Mouse (Mus musculus) forebrain, postnatal 0 days (tissue): ENCODE measurements around the gene Tfap2a. TPM values are rescaled to one million over a fixed set of nuclear protein-coding genes. Genes with fewer than 3 reads are reported as not detected.
A peak's percentile ranks its signal among the peaks of the same experiment; 100 is the strongest.

Experiments
- ATAC-seq: fragments of 200-750 bp; cut with Nextera tagmentation; 2 replicates; pipeline ENCODE4 v1.8.0; 2017; ENCODE audit warnings: mild to moderate bottlenecking, moderate library complexity
- DNase-seq: peaks from one replicate; pipeline ENCODE4 v3.0.0-alpha.2; 2015
- H3K27ac ChIP-seq: fragments of 300-500 bp; sonication (generic); 2 replicates; pipeline ENCODE4 v1.5.1; 2014; ENCODE audit warnings: low read depth, mild to moderate bottlenecking, antibody characterized with exemption, low read length, moderate library complexity, mixed read lengths
- H3K27me3 ChIP-seq: fragments of 300-500 bp; sonication (generic); 2 replicates; pipeline ENCODE4 v1.6.1; 2014; ENCODE audit warnings: mild to moderate bottlenecking, low read length, mixed read lengths; ENCODE audit not compliant: insufficient read depth
- H3K36me3 ChIP-seq: fragments of 300-500 bp; sonication (generic); 2 replicates; pipeline ENCODE4 v1.6.1; 2014; ENCODE audit warnings: mild to moderate bottlenecking, moderate library complexity; ENCODE audit not compliant: insufficient read depth
- H3K4me1 ChIP-seq: fragments of 300-500 bp; sonication (generic); 2 replicates; pipeline ENCODE4 v1.6.1; 2014; ENCODE audit warnings: antibody characterized with exemption; ENCODE audit not compliant: insufficient read depth
- H3K4me2 ChIP-seq: fragments of 300-500 bp; sonication (generic); 2 replicates; pipeline ENCODE4 v1.6.1; 2014; ENCODE audit warnings: low read depth, mild to moderate bottlenecking, moderate library complexity
- H3K4me3 ChIP-seq: fragments of 300-500 bp; sonication (generic); 2 replicates; pipeline ENCODE4 v1.5.1; 2014; ENCODE audit warnings: low read depth, low read length, mixed read lengths
- H3K9ac ChIP-seq: fragments of 300-500 bp; sonication (generic); 2 replicates; pipeline ENCODE4 v1.6.1; 2014; ENCODE audit warnings: mild to moderate bottlenecking
- H3K9me3 ChIP-seq: fragments of 300-500 bp; sonication (generic); 2 replicates; pipeline ENCODE4 v1.6.1; 2016; ENCODE audit warnings: low read length
- CTCF ChIP-seq: sonication (generic); IDR thresholded peaks from 2 replicates; pipeline ENCODE4 v1.5.1; 2016; ENCODE audit warnings: antibody characterized with exemption, control low read depth, low read depth
- WGBS: fragments of 180-500 bp; shearing (Covaris S2); extraction: QIAGEN DNeasy Blood & Tissue Kit; methylation state at CpG from one replicate; pipeline ENCODE4 v1.1.7; 2014; 5-methylcytosine and 5-hydroxymethylcytosine counted together
- polyA plus RNA-seq: library from polyadenylated mRNA; unstranded; fragments of >200 nt; fragmentation: Nextera tagmentation; extraction: Ambion mirVana; gene quantifications from 2 replicates; pipeline ENCODE4 v1.2.1, GENCODE M21; 2015
- total RNA-seq: library from RNA; depleted of rRNA; stranded (reverse); fragments of >200 nt; gene quantifications from 2 replicates; pipeline ENCODE4 v1.2.3, GENCODE M21; 2014

Gene Tfap2a
- total and polyA plus RNA-seq, 2 experiments from 2014 or later = 0.18 TPM; not detected in 1

DNA sequence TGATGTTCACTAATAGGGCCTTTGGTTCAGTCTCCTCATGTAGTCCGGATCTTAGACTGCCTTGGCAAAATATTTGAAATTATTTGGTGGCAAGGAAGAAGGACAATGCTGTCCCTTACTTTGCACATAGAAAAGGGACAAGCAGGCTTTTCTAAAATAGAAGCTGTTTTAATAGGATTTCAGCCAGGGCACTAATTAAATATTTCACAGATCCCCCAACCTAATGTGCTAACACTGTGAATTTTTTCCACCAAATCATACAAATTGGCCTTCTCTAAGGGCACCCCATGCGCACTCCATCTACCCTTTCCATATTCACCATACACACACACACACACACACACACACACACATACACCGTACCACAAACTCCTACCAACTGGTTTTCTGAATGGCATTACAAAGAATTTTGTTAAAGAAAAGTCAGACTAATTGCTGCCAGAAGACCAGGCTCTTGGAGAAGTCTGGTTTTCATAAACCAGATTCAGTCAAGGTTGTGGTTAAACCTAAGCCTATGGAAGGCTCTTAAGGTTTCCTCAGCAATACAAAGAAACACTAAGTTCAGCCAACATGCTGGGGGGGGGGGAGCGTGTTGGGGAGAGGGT lies 32.3 kb downstream of the Tfap2a start:
- no peak overlapping the region for H3K27ac ChIP-seq
- DNase-seq = no peak
- H3K27me3 ChIP-seq = peaks cover 98% of the 10 kb centered on the region

DNA sequence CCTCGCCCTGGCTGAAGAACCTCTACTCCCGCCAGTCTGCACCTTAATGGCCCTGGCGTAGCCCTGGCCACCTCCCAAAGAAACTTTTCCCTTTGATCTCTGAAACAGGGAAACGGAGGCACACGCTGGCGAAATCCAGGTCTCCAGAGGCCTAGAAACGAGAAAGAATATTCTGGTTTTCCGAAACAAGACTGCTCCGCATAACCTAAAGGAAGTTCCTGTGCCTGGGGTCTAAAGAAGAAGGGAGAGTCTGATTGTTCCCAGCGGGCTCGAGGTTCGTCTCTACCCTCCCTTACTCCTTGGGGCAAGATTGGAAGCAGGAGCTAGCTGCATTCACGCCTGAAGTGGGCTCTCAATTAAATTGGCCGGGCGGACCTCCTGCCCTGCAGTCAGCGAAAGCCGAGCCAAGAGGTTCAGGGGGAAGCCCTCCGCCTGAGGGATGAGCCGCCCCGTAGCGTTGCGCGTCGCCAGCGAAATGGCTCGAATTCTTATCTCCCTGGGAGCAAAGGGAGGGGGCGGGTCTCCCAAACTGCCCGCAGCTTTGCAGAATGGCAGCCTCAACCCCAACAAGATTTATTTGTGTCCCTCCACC lies 33.2 kb downstream of the Tfap2a start:
- Histone ChIP-seq H3K9ac (no peak overlapping the region), H3K9me3 (no peaks in the 10 kb centered on the region), H3K4me2 (no peak overlapping the region), H3K4me3 (no peak overlapping the region; the same call in 1 of the 2 replicates), H3K36me3 (no peaks in the 10 kb centered on the region), H3K27ac (no peak overlapping the region), H3K27me3 (peaks cover 93% of the 10 kb centered on the region), H3K4me1 (no peaks in the 10 kb centered on the region)
- WGBS = 1% methylated on average over 28 of the region's 28 CpGs
- DNase-seq (no peak), ATAC-seq (no peak)
- no peak for TF ChIP-seq CTCF

More for the DNA sequence above, 32.3 kb downstream of the Tfap2a start:
- Histone ChIP-seq H3K4me1 (no peaks in the 10 kb centered on the region), H3K4me3 (no peak overlapping the region), H3K4me2 (no peak overlapping the region), H3K36me3 (no peaks in the 10 kb centered on the region), H3K9me3 (no peaks in the 10 kb centered on the region), H3K9ac (no peak overlapping the region)
- WGBS = 8% methylated on average over 4 of the region's 4 CpGs
- no peak for TF ChIP-seq CTCF
- no peak for ATAC-seq

DNA sequence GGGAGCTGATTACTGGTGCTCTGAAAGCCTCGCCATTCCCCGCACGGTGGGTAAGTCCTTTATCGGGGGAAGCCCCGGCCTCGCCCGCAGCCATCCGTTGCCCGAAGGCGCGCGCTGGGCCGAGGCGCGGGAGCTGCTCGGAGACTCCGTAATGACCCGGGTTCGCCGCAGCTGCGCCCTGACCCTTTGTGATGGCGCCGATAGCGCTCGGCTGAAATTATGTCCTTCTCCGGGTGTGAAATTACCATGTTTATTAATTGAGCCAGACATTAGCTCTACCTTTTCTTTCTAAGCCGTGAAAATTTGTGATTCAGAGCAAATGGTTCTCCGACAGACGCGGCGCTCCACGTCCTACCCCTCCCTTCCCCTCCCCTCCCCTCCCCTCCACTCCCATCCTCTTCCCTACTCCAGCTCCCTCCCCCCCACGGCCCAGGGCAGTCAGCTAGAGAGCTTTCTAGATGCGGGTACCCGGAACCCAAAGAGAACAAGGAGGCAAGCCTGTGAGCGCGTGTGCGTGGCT lies 34.1 kb downstream of the Tfap2a start:
- no peaks in the 10 kb centered on the region for H3K36me3 ChIP-seq
- peak overlapping the region; percentile 37 for H3K4me2 ChIP-seq
- no peaks in the 10 kb centered on the region for H3K4me1 ChIP-seq
- no peak overlapping the region for H3K27ac ChIP-seq
- no peak overlapping the region for H3K9ac ChIP-seq
- ATAC-seq = peak; percentile 49; the same call in 1 of the 2 replicates
- no peak for TF ChIP-seq CTCF
- WGBS = under 1% methylated on average over 38 of the region's 38 CpGs
- DNase-seq = no peak
- peak overlapping the region; percentile 26 for H3K4me3 ChIP-seq
- H3K9me3 ChIP-seq = no peaks in the 10 kb centered on the region
- H3K27me3 ChIP-seq = peaks cover 89% of the 10 kb centered on the region

DNA sequence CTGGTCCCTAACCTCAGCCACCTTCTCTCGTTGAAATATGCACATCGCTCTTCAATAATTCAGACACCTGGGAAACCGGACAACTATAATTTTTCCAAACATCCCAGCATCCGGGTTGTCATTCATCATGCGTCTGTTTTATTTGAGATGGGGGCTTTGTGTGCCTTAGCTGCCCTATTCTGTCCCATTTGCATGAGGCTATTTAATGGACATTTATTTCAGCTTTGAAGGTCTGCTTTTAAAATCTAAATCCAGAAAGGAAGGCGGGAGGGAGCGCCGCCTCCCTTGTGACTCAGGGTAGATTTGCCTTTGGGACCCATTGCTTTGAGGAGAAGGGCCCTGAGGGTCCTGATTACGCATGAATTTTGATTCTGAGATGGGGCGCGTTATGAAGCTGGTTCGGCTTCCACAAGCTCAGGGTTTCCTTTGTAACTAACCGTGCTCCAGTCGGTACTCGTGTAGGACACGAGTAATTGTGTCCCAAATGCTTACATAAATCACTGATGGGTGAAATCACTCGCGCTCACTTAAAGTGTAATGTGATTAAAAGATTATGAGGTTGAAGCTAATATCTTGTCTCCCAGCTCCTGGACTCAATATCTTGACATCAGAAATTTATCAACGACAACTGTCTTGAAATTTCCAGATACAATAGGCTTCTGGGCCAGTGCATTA lies 34.9 kb downstream of the Tfap2a start:
- WGBS = 3% methylated on average over 19 of the region's 19 CpGs

DNA sequence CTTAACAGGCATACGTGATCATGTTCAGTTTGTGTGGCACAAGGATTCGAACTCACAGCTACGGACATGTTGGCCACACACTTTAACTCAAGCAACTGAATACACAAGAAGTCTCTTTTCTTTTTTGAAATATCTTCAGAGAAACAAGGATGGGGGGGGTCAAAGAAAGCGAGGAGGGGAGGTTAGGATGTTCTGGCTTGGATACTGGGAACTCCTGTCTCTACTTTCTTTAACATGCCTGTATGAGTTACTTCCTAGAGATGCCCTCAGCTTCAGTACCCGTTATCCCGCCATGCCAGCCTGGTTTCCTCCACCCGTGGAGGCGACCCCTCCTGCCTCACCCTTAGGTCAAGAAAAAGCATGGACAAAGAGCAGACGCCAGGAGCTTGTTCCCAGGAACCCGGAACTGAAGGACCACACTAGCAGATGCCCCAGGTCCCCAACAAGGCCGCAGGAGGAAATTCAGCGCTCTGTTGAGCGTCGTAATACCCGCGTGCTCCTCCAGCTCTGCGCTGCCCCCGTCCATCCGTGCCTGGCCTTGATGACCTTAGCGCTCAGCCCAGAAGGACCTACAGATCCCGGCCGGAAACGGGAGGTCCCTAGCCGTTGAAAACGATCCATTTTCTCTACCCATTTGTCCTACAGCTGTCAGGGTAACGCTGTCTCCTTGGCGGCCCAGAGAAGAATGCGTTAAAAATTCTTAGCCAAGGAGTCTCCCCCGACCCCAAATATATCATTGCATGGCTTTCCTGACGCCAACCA lies 35.6 kb downstream of the Tfap2a start:
- 6% methylated on average over 30 of the region's 30 CpGs for WGBS
- TF ChIP-seq CTCF = no peak
- peaks cover 74% of the 10 kb centered on the region for H3K27me3 ChIP-seq
- DNase-seq (no peak), ATAC-seq (no peak)
- H3K27ac ChIP-seq = no peak overlapping the region
- H3K9me3 ChIP-seq = no peaks in the 10 kb centered on the region
- no peak overlapping the region for H3K4me2 ChIP-seq
- no peak overlapping the region for H3K9ac ChIP-seq
- no peaks in the 10 kb centered on the region for H3K4me1 ChIP-seq
- H3K4me3 ChIP-seq = peak overlapping the region; percentile 9; the same call in 1 of the 2 replicates
- no peaks in the 10 kb centered on the region for H3K36me3 ChIP-seq

More for the DNA sequence above, 34.9 kb downstream of the Tfap2a start:
- no peak overlapping the region for H3K4me2 ChIP-seq
- no peak overlapping the region for H3K27ac ChIP-seq
- TF ChIP-seq CTCF = no peak
- no peaks in the 10 kb centered on the region for H3K36me3 ChIP-seq
- DNase-seq (peak; percentile 46), ATAC-seq (no peak)
- no peaks in the 10 kb centered on the region for H3K4me1 ChIP-seq
- no peaks in the 10 kb centered on the region for H3K9me3 ChIP-seq
- no peak overlapping the region for H3K4me3 ChIP-seq
- H3K9ac ChIP-seq = no peak overlapping the region
- peaks cover 81% of the 10 kb centered on the region for H3K27me3 ChIP-seq

DNA sequence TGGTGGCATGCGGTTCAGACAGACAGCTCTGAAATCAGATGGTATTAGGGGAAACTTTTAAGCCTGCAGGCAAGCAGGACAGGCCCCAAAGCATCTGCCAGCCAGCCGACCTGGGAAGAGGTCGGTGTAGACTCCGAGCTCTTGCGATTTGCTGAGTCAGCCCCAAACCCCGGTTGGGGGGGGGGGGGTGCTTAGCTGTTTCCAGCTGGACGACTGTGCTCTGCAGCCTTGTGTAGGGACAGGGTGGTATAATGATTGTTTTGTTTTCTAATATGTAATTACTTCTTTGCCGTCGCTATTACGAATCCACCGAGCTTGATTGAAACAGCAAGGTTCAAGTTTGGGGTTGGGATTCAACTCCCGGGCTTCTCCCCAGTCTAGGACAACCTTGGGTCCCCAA lies 36.5 kb downstream of the Tfap2a start:
- H3K9ac ChIP-seq = no peak overlapping the region

More for the DNA sequence above, 36.5 kb downstream of the Tfap2a start:
- no peak for ATAC-seq
- no peak for DNase-seq
- Histone ChIP-seq H3K36me3 (no peaks in the 10 kb centered on the region), H3K27me3 (peaks cover 65% of the 10 kb centered on the region), H3K27ac (no peak overlapping the region), H3K4me2 (no peak overlapping the region), H3K4me3 (no peak overlapping the region), H3K9me3 (no peaks in the 10 kb centered on the region), H3K4me1 (no peaks in the 10 kb centered on the region)
- 5% methylated on average over 12 of the region's 12 CpGs for WGBS
- TF ChIP-seq CTCF = no peak
